Mouse (Mus musculus) cortical plate, adult 2 months (tissue): ENCODE measurements at regions not wholly inside any gene's neighbourhood (a gene's known extent, or its start where the extent isn't known, plus 50 kb on each side); places are given as distances from the start of the nearest gene placed in this dataset.

ENCODE experiments used
- CTCF ChIP-seq: fragments of 200-500 bp; IDR thresholded peaks from 2 replicates; pipeline ENCODE4 v1.5.1; 2011; ENCODE audit warnings: mild to moderate bottlenecking, control low read depth, low read length; ENCODE audit not compliant: insufficient read depth; ENCODE audit errors: extremely low read depth
- POLR2A ChIP-seq: fragments of 200-500 bp; IDR thresholded peaks from 2 replicates; pipeline ENCODE4 v1.6.1; 2011; ENCODE audit warnings: mild to moderate bottlenecking, low read length, control low read depth; ENCODE audit not compliant: insufficient read depth; ENCODE audit errors: extremely low read depth

GRCm38 (mm10) chr4:81671986-81672385, 229.4 kb upstream of the Mpdz start:
- TF ChIP-seq CTCF (no peak), POLR2A (no peak)
